Mouse (Mus musculus): ENCODE results near the gene Bmyc.
"Not testable (repeated sequence)": the region's sequence is repeated elsewhere in the genome, so short reads cannot be mapped to it uniquely, and the experiment has no call there.

GRCm38 (mm10) chr2:25711641-25712040 lies 5.1 kb downstream of the Bmyc start:
- not testable (repeated sequence) for TF ChIP-seq CTCF (IDR thresholded peaks at IDR 0.05; ENCODE audit: low read depth, low read length); POLR2A (IDR thresholded peaks at IDR 0.05; ENCODE audit: borderline replicate concordance, low read depth, low read length)

Measured in bone marrow macrophage, adult 2 months (primary cell).